Mouse (Mus musculus) CD4-positive helper T cell, adult 2 months (primary cell): ENCODE measurements around the gene Lrrn4cl.
A peak's percentile ranks its signal among the peaks of the same experiment; 100 is the strongest.
"Not testable (repeated sequence)": the region's sequence is repeated elsewhere in the genome, so short reads cannot be mapped to it uniquely, and the experiment has no call there.

ENCODE experiments used
- DNase-seq: peaks from one replicate; pipeline ENCODE4 v3.0.0-alpha.2; 2012; ENCODE audit warnings: low read depth, missing footprints, low spot score

The Lrrn4cl gene

GRCm38 (mm10) chr19:8838041-8838730 lies 12.4 kb upstream of the Lrrn4cl start:
- DNase-seq = peak; percentile 36

GRCm38 (mm10) chr19:8839103-8839907 lies 11.3 kb upstream of the Lrrn4cl start, which contains the start of gene Gng3:
Gng3 (minus strand) TSS chr19:8839194.
- DNase-seq = no peak

- DNase-seq = peak; percentile 66
Measured at GRCm38 (mm10) chr19:8839908-8840791, 10.4 kb upstream of the Lrrn4cl start.

DNA sequence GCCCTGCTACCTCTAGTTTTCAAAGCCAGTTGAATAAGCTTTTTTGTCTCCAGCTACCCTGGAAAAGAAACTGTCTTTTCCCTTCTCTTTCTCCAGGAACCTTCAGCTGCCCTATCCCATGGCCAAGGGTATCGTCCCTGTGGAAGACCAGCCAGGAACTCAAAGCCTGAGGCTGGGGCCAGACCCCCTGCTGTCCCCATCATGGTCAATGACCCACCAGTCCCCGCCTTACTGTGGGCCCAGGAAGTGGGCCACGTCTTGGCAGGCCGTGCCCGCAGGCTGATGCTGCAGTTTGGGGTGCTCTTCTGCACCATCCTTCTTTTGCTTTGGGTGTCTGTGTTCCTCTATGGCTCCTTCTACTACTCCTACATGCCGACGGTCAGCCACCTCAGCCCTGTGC lies 9.6 kb upstream of the Lrrn4cl start:
- no peak for DNase-seq

DNA sequence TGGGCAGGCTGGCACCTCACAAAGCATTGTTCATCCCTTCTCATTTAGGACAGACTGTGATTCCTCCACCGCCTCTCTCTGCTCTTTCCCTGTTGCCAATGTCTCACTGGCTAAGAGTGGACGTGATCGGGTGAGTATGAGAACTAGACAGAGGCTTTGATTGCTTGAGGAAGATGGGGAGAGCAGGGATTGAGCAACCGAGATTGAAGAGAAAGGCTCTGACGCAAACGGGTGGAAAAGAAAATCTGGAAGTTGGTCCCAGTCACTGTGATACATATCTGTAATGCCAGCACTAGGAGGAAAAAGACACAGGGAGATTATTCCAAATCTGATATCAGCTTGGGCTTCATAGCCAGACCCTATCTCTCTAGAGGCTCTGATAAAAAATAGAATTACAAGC lies 7.6 kb upstream of the Lrrn4cl start:
- no peak for DNase-seq

DNA sequence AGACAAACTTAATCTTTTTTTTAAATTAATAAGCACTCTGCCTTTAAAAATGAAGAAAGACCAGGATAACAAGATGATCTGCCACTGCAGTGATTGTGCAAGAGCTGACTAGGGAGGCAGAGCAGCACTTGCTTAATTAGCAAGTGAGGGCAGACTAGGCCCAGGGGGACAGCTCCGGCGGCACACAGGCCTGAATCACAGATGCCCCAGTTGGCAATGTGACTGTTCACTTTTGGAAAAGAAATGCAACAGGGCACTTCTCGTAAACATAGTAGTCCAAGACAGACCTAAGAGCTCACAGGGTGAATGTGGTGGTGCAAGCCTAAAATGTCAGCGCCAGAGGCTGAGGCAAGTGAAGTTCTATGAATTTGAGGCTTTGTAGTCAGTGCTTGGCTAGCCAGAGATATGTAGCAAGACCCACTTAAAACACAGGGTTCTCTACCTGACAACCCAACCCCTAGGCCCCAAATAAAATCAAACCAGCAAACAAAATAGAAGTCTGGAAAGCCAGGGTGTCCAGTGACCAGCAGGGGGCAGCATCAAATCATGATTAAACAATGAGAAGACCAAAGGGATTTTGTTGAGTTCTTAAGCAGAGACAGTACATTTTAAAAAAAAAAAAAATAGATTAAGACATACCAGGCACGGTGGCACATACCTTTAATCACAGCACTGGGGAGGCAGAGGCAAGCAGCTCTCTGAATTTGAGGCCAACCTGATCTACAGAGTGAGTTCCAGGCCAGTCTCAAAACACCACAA lies 6.0 kb upstream of the Lrrn4cl start:
- peak; percentile 80 for DNase-seq

DNA sequence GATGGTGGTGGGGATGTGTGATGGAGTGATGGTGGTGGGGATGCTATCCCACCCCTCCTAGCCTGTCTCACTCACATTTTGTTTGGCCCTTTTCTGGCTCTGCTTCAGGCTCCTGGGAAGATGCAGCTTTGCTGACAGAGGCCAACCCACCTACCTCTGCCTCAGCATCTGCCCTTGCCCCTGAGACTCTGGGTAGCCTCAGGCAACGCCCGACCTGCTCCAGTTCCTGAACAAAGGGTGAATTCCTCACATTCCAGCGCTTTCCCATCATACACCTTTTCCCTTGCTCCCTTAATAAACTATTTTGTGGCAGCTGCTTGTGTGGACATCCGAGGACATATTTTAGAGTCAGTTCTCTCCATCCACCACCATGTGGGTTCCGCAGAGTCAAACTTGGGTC lies 2.2 kb upstream of the Lrrn4cl start:
- DNase-seq = no peak

DNA sequence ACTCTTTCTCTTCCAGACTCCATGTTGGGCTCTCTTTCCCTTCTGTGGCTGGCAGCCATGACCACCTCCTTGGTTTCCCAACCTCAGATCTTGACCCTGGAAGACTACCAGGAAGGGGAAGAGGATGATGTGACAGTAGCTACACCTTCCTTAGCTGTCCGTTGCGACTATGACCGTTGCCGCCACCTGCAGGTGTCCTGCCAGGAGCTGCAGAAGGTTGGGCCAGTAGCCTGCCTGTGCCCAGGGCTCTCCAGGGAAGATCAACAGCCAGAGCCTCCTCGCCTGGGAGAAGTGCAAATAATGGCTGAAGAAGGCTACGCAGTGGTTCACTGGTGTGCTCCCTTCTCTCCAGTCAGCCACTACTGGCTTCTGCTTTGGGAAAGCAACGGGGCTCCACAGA lies 1.1 kb downstream of the Lrrn4cl start:
- no peak for DNase-seq

DNA sequence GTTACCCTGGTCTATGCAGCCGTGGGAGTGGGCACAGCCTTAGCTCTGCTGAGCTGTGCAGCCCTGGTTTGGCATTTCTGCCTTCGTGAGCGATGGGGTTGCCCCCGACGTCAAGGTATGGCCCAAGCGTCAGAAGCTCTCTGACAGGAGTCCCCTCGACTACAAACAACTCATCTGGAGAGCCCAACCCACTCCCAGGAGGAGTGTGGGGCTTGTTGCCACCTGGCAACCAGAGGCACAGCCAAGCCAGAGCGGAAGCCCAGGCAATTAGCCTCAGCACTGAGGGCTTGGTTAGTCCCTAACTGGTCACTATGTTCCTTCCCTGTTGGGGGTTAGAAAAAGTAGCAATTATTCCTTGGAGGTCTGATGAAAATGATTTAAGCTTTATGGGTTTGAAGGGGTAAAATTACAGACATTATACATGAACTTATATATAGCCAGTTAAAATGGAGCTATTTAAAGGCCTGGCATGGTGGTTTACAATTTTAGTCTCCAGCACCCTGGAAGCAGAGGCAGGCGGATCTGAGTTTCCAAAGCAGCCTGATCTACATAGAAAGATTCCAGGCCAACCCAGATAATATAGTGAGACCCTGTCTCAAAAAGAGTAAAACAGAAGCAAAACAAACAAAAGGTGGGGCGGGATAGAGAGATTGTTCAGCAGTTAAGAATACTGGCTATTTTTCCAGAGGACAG lies 1.8 kb downstream of the Lrrn4cl start:
- no peak for DNase-seq

GRCm38 (mm10) chr19:8853117-8853516 lies 2.5 kb downstream of the Lrrn4cl start:
- no peak for DNase-seq

DNA sequence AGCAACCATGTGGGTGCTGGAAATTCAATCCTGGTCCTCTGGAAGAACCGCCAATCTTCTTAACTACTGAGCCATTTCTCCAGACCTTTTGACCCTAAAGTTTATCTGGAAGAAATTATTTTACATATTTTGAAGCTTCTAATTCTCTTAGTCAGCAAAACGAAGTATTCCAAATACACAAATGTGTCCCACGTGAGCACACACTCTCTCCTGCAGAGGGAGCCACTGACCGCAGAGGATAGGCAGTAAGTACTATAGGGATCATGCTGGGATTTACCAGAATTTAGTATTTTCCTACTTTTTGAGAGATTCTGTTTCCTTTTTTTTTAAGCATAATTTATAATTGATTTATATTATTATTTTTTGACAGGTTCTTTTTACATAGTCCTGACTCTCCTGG lies 7.1 kb downstream of the Lrrn4cl start:
- peak; percentile 37 for DNase-seq

- peak; percentile 59 for DNase-seq
Measured at GRCm38 (mm10) chr19:8859018-8859417, 8.4 kb downstream of the Lrrn4cl start.

DNA sequence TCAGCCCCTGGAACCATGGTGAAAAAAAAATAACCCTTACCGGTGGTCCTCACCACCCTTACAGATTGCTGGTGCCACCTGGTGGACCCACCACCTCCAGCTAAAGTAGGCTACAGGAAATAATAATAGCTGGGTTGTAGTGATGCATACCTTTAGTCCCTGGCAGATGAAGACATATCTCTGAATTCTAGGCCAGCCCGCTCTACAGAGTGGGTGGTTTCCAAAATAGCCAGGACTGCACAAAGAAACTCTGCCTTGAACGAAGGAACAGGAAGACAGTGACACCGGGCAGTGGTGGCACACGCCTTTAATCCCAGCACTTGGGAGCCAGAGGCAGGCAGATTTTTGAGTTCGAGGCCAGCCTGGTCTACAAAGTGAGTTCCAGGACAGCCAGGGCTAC lies 13.7 kb downstream of the Lrrn4cl start:
- no peak for DNase-seq

GRCm38 (mm10) chr19:8870381-8870780 lies 19.8 kb downstream of the Lrrn4cl start:
- not testable (repeated sequence) for DNase-seq

DNA sequence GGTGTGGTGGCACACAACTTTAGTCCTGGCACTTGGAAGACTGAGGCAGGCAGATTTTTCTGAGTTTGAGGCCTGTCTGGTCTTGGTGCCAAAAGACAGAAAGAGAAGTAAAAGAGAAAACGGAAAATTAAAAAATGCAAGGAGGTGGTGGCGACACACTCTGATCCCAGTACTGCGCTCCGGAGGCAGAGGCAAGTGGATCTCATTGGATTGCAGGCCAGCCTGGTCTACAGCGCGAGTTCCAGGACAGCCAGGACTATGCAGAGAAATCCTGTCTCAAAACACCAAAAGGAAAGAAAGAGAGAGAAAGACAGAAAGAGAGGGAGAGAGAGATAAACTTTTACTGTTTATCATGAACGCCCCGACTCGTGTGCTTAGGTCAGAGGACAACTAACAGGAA lies 20.3 kb downstream of the Lrrn4cl start:
- no peak for DNase-seq

DNA sequence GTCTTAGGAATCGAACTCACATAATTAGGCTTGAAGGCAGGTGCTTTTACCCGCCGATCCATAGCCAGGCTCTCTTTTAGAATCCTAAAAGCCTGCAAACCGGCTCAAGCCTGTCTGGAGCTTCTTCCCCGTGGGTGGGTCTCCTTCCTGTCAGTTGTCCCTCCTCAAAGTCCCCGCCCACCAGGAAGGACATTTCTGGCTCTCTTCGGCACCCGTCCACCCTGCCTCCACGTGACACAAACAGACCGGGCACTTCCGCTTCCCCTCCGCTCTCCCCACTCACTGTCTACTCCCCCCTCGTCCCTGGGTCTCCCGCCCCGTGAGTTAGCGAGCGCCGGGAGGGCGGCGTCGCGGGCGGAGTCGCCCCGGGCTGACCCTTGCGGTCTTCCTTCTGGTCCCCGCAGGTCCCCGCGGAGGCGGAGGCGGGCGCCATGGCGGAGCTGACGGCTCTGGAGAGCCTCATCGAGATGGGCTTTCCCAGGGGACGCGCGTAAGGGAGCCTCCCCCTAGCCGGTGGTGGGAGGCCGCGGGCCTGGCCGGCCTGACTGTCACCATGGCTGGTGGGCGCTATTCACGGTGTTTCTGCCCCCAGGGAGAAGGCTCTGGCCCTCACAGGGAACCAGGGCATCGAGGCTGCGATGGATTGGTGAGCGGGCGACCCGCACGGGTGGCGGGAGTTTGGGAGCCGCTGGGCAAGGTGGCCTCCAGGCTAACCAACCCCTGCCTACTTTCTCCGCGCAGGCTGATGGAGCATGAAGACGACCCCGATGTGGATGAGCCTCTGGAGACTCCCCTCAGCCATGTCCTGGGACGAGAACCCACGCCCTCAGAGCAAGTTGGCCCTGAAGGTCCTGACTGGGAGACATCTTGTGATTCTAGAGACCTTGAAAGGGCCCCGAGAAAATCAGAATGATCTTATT lies 21.0 kb downstream of the Lrrn4cl start, which contains the start of gene Ubxn1:
TSS of gene Ubxn1 (plus strand) at position 230 of the 920 bp plus-strand sequence.
- DNase-seq = peak; percentile 94

GRCm38 (mm10) chr19:8872266-8872840 lies 21.8 kb downstream of the Lrrn4cl start:
- DNase-seq = no peak

GRCm38 (mm10) chr19:8875031-8875430 lies 24.5 kb downstream of the Lrrn4cl start:
- DNase-seq = no peak
